Mouse (Mus musculus): ENCODE measurements at regions not wholly inside any gene's neighbourhood (a gene's known extent, or its start where the extent isn't known, plus 50 kb on each side); places are given as distances from the start of the nearest gene placed in this dataset.

DNA sequence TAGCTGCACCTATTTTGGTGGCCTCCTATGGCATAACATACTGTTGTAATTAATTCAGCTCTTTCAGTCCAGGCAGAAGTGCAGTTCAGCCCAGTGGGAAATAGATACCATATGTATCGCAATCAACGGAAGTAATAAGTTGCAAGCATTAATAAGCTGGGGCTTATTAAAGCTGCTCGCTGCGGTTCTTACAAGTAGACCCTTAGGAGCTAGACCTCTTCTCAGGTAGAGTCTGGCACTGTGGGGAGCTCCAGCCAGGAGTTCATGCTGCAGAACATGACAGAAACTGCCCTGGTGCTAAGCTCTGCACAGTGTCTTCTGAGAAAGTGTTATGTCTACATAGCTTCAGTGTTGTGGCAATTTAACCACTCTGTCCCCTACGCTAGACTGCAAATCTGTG lies 153.5 kb upstream of the Tut7 start:
- no peak for TF ChIP-seq CTCF (IDR thresholded peaks at IDR 0.05; ENCODE audit: borderline replicate concordance, insufficient read depth, low read depth, low read length)
- TF ChIP-seq POLR2A (IDR thresholded peaks at IDR 0.05; ENCODE audit: borderline replicate concordance, insufficient read depth, low read length) = no peak
- H3K27me3 ChIP-seq (ENCODE audit: control insufficient read depth, insufficient read depth, low read length) = no peaks in the 10 kb centered on the region
- H3K27ac ChIP-seq (ENCODE audit: insufficient read depth, low read length) = no peak overlapping the region
- no peak overlapping the region for H3K4me3 ChIP-seq (replicated peaks; ENCODE audit: insufficient read depth, low read depth, low read length)
- DNase-seq = no peak
- 93% methylated on average over 5 of the region's 5 CpGs for WGBS
- H3K4me1 ChIP-seq (ENCODE audit: control insufficient read depth, insufficient read depth, low read length) = no peaks in the 10 kb centered on the region

- Histone ChIP-seq H3K4me3 (replicated peaks; ENCODE audit: insufficient read depth, low read depth, low read length) (no peak overlapping the region), H3K4me1 (ENCODE audit: control insufficient read depth, insufficient read depth, low read length) (no peaks in the 10 kb centered on the region), H3K27ac (ENCODE audit: insufficient read depth, low read length) (no peak overlapping the region), H3K27me3 (ENCODE audit: control insufficient read depth, insufficient read depth, low read length) (no peaks in the 10 kb centered on the region)
- DNase-seq = no peak
- TF ChIP-seq POLR2A (IDR thresholded peaks at IDR 0.05; ENCODE audit: borderline replicate concordance, insufficient read depth, low read length) (no peak), CTCF (IDR thresholded peaks at IDR 0.05; ENCODE audit: borderline replicate concordance, insufficient read depth, low read depth, low read length) (no peak)
- 23% methylated on average over 9 of the region's 9 CpGs for WGBS
These were observed 149.1 kb upstream of the Tut7 start for GRCm38 (mm10) chr13:59972093-59972427.

DNA sequence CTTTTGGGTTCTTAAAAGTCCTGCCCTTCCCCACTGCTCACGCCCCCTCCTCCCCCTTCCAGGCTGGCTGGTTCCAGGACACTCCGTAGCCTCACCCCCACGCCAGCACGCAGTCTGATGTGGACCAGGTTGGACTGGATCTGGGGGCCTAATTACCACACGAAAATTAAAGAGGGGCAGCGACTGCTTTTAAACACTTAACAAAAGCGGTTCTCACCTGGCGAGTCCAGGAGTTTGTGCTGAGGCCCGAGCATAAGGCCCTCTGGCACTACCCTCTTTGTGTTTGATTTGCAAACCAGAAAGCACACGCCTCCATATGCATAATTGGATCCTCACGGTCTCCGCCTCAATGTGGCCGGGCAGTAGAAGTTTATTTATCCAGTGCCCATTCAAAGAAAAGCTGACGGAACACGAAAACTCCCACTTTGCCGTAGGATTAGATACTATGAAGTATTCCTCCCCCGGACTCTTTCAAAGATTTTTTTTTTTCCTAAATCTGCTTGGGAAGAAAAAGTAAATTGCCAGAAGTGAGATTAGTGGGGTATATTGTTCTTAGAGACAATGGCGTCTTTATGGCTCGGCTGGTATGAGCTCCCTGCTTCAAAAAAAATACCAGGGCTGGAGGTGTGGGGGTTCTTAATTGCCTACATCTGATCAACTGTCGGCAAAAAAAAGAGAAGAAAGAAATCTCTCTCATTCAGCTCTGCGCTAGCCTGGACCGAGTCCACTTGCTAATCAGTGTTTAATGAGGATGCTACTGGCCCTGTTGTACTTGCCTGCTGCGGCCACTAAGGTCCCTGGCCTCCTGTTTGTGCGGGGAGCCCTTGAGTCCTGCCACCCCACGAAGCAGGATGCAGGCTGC lies 148.5 kb upstream of the Tut7 start:
- Histone ChIP-seq H3K4me3 (replicated peaks; ENCODE audit: insufficient read depth, low read depth, low read length) (no peak overlapping the region), H3K27me3 (ENCODE audit: control insufficient read depth, insufficient read depth, low read length) (no peaks in the 10 kb centered on the region), H3K27ac (ENCODE audit: insufficient read depth, low read length) (no peak overlapping the region), H3K4me1 (ENCODE audit: control insufficient read depth, insufficient read depth, low read length) (no peaks in the 10 kb centered on the region; the same call in 1 of the 2 replicates)
- DNase-seq = no peak
- WGBS = 33% methylated on average over 25 of the region's 25 CpGs
- no peak for TF ChIP-seq CTCF (IDR thresholded peaks at IDR 0.05; ENCODE audit: borderline replicate concordance, insufficient read depth, low read depth, low read length)

DNA sequence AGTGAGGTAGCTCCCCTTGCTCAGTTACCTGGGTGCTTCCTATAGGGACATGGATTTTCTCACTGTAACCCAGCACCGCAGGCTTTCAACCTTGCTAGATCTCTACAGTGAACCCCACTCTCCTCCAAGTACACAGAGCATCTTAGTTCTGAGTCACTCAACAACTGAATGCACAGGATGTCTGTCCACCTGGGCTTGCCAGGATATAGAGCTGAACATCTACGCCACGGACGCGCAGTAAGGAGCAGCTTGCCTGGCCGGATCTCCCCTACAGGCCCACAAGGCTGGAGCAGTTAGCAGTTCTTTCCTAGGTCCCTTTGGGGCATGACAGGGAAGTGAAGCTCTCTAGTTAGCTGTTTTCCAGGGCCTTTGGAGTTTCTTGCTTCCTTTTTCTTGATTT lies 147.5 kb upstream of the Tut7 start:
- Histone ChIP-seq H3K4me3 (replicated peaks; ENCODE audit: insufficient read depth, low read depth, low read length) (no peak overlapping the region), H3K4me1 (ENCODE audit: control insufficient read depth, insufficient read depth, low read length) (no peaks in the 10 kb centered on the region; the same call in 1 of the 2 replicates), H3K27me3 (ENCODE audit: control insufficient read depth, insufficient read depth, low read length) (no peaks in the 10 kb centered on the region), H3K27ac (ENCODE audit: insufficient read depth, low read length) (no peak overlapping the region)
- no peak for DNase-seq
- TF ChIP-seq CTCF (IDR thresholded peaks at IDR 0.05; ENCODE audit: borderline replicate concordance, insufficient read depth, low read depth, low read length) (no peak), POLR2A (IDR thresholded peaks at IDR 0.05; ENCODE audit: borderline replicate concordance, insufficient read depth, low read length) (no peak)
- 94% methylated on average over 6 of the region's 6 CpGs for WGBS

DNA sequence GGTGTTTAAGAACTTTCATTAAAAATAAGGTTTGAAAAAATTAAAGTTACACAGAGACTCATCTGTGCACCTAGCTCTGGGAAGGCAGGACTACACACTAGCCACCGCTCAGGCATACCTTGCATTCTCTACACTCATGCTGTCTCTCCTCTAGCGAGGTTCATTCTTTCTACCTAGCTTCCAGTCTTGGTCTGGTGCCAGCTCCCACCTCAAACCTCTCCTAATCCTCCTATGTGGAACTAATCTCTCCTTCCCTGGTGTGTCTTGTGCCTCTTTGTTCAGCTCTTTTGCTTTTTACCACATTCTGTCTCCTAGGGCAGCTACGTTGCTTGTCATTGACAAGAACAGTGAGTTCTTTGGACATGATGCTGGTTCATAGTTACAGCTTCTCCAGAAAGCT lies 146.5 kb upstream of the Tut7 start:
- DNase-seq = no peak
- Histone ChIP-seq H3K4me3 (replicated peaks; ENCODE audit: insufficient read depth, low read depth, low read length) (no peak overlapping the region), H3K27ac (ENCODE audit: insufficient read depth, low read length) (no peak overlapping the region), H3K27me3 (ENCODE audit: control insufficient read depth, insufficient read depth, low read length) (no peaks in the 10 kb centered on the region), H3K4me1 (ENCODE audit: control insufficient read depth, insufficient read depth, low read length) (no peaks in the 10 kb centered on the region; the same call in 1 of the 2 replicates)
- TF ChIP-seq POLR2A (IDR thresholded peaks at IDR 0.05; ENCODE audit: borderline replicate concordance, insufficient read depth, low read length) (no peak), CTCF (IDR thresholded peaks at IDR 0.05; ENCODE audit: borderline replicate concordance, insufficient read depth, low read depth, low read length) (no peak)
- 87% methylated on average over 3 of the region's 3 CpGs for WGBS

DNA sequence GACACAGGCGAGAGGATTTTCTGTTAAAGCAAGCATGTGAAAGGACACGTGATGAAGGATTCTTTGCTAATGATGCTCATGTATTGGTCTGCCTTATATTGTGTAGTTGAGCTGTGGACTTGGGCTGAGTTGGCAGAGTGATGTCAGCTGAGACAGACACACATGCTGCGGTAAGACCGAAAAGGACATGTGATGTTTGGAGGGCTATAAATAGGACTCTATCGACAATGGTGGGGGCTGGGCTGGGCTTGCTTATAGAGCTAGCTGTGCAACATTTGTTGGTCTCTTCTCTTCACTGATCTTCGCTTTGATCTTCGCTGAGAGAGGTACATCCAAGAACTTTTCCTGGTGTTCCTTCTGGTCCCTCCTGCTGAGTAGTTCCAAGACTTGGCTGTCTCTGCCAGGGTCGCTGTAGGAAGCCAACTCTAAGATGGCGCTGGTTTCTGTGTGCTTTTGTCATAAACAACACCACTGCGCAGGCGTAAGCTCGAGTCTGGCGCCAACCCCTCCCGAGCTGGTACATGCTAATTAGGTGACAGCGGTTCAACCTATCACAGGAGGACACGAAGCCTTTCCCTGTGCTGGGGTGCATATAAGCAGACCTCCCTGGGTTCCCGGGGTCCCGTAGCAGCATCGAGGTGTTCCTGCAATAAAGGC lies 145.8 kb upstream of the Tut7 start:
- 36% methylated on average over 19 of the region's 19 CpGs for WGBS
- no peak overlapping the region for H3K27ac ChIP-seq (ENCODE audit: insufficient read depth, low read length)
- H3K4me1 ChIP-seq (ENCODE audit: control insufficient read depth, insufficient read depth, low read length) = no peaks in the 10 kb centered on the region; the same call in 1 of the 2 replicates
- no peaks in the 10 kb centered on the region for H3K27me3 ChIP-seq (ENCODE audit: control insufficient read depth, insufficient read depth, low read length)
- TF ChIP-seq CTCF (IDR thresholded peaks at IDR 0.05; ENCODE audit: borderline replicate concordance, insufficient read depth, low read depth, low read length) (no peak), POLR2A (IDR thresholded peaks at IDR 0.05; ENCODE audit: borderline replicate concordance, insufficient read depth, low read length) (no peak)
- peak overlapping the region; percentile 13 for H3K4me3 ChIP-seq (replicated peaks; ENCODE audit: insufficient read depth, low read depth, low read length)
- DNase-seq = peak; percentile 25 to 35

GRCm38 (mm10) chr13:59966535-59967255 lies 143.7 kb upstream of the Tut7 start:
- no peaks in the 10 kb centered on the region for H3K27me3 ChIP-seq (ENCODE audit: control insufficient read depth, insufficient read depth, low read length)
- H3K4me3 ChIP-seq (replicated peaks; ENCODE audit: insufficient read depth, low read depth, low read length) = no peak overlapping the region
- no peak for DNase-seq
- no peak overlapping the region for H3K27ac ChIP-seq (ENCODE audit: insufficient read depth, low read length)
- no peaks in the 10 kb centered on the region; the same call in 1 of the 2 replicates for H3K4me1 ChIP-seq (ENCODE audit: control insufficient read depth, insufficient read depth, low read length)
- WGBS = 63% methylated on average over 17 of the region's 17 CpGs
- TF ChIP-seq POLR2A (IDR thresholded peaks at IDR 0.05; ENCODE audit: borderline replicate concordance, insufficient read depth, low read length) (no peak), CTCF (IDR thresholded peaks at IDR 0.05; ENCODE audit: borderline replicate concordance, insufficient read depth, low read depth, low read length) (no peak)
